Mouse (Mus musculus) midbrain, embryonic 12.5 days (tissue): ENCODE results near the gene Ceacam1. TPM values are rescaled to one million over a fixed set of nuclear protein-coding genes. Genes with fewer than 3 reads are reported as not detected.
"Not testable (repeated sequence)": the region's sequence is repeated elsewhere in the genome, so short reads cannot be mapped to it uniquely, and the experiment has no call there.

Experiments
- ATAC-seq: fragments of 200-750 bp; cut with Nextera tagmentation; 2 replicates; pipeline ENCODE4 v1.8.0; 2017; ENCODE audit warnings: low read depth, moderate TSS enrichment, moderate library complexity; ENCODE audit not compliant: low FRiP score
- H3K27ac ChIP-seq: fragments of 300-500 bp; sonication (generic); replicated peaks from 2 replicates; pipeline ENCODE4 v1.5.1; 2016; ENCODE audit warnings: mild to moderate bottlenecking
- H3K27me3 ChIP-seq: fragments of 300-500 bp; sonication (generic); 2 replicates; pipeline ENCODE4 v1.6.1; 2016; ENCODE audit warnings: mild to moderate bottlenecking
- H3K36me3 ChIP-seq: fragments of 300-500 bp; sonication (generic); 2 replicates; pipeline ENCODE4 v1.6.1; 2016
- H3K4me1 ChIP-seq: fragments of 300-500 bp; sonication (generic); 2 replicates; pipeline ENCODE4 v1.6.1; 2016
- H3K4me2 ChIP-seq: fragments of 300-500 bp; sonication (generic); replicated peaks from 2 replicates; pipeline ENCODE4 v1.6.1; 2016; ENCODE audit warnings: mild to moderate bottlenecking, moderate library complexity
- H3K4me3 ChIP-seq: fragments of 300-500 bp; sonication (generic); 2 replicates; pipeline ENCODE4 v1.5.1; 2016; ENCODE audit warnings: mild to moderate bottlenecking
- H3K9ac ChIP-seq: fragments of 300-500 bp; sonication (generic); replicated peaks from 2 replicates; pipeline ENCODE4 v1.6.1; 2016; ENCODE audit warnings: mild to moderate bottlenecking, moderate library complexity
- H3K9me3 ChIP-seq: fragments of 300-500 bp; sonication (generic); 2 replicates; pipeline ENCODE4 v1.6.1; 2016; ENCODE audit warnings: mild to moderate bottlenecking
- WGBS: fragments of 180-500 bp; shearing (Covaris S2); methylation state at CpG from one replicate; pipeline ENCODE4 v1.1.7; 2016; 5-methylcytosine and 5-hydroxymethylcytosine counted together
- polyA plus RNA-seq: library from polyadenylated mRNA; unstranded; fragments of >200 nt; fragmentation: Nextera tagmentation; extraction: Ambion mirVana; gene quantifications from 2 replicates; pipeline ENCODE4 v1.2.1, GENCODE M21; 2016

Ceacam1 gene
- polyA plus RNA-seq, 1 experiment from 2014 or later: 0.73 TPM

GRCm38 (mm10) chr7:25436226-25436625 is 41.2 kb downstream of the Ceacam1 start:
- no peak overlapping the region for H3K4me2 ChIP-seq

GRCm38 (mm10) chr7:25435546-25435851 is 41.9 kb downstream of the Ceacam1 start:
- no peaks in the 10 kb centered on the region for H3K36me3 ChIP-seq
- peaks cover 10% of the 10 kb centered on the region for H3K4me1 ChIP-seq
- no peak overlapping the region for H3K4me3 ChIP-seq
- H3K27me3 ChIP-seq: no peaks in the 10 kb centered on the region
- WGBS: 77% methylated on average over 2 of the region's 2 CpGs
- no peak overlapping the region for H3K27ac ChIP-seq
- H3K4me2 ChIP-seq: no peak overlapping the region
- ATAC-seq: no peak
- H3K9ac ChIP-seq: no peak overlapping the region
- no peaks in the 10 kb centered on the region for H3K9me3 ChIP-seq

More at GRCm38 (mm10) chr7:25436226-25436625, 41.2 kb downstream of the Ceacam1 start:
- H3K9ac ChIP-seq: no peak overlapping the region
- no peak overlapping the region for H3K4me3 ChIP-seq
- no peak overlapping the region for H3K27ac ChIP-seq
- ATAC-seq: no peak
- no peaks in the 10 kb centered on the region for H3K9me3 ChIP-seq
- 85% methylated on average over 6 of the region's 6 CpGs for WGBS
- H3K36me3 ChIP-seq: no peaks in the 10 kb centered on the region
- H3K4me1 ChIP-seq: peaks cover 10% of the 10 kb centered on the region
- no peaks in the 10 kb centered on the region for H3K27me3 ChIP-seq

- no peak overlapping the region for H3K4me3 ChIP-seq
- WGBS: 87% methylated on average over 10 of the region's 10 CpGs
- no peak for ATAC-seq
- H3K9me3 ChIP-seq: no peaks in the 10 kb centered on the region
- H3K9ac ChIP-seq: no peak overlapping the region
- H3K36me3 ChIP-seq: no peaks in the 10 kb centered on the region
- no peak overlapping the region for H3K4me2 ChIP-seq
- H3K27me3 ChIP-seq: no peaks in the 10 kb centered on the region
- H3K27ac ChIP-seq: no peak overlapping the region
- peaks cover 10% of the 10 kb centered on the region for H3K4me1 ChIP-seq
Observed at GRCm38 (mm10) chr7:25434654-25435545, 42.5 kb downstream of the Ceacam1 start.

GRCm38 (mm10) chr7:25433781-25434560 is 43.4 kb downstream of the Ceacam1 start:
- Histone ChIP-seq H3K27me3 (no peaks in the 10 kb centered on the region), H3K9ac (no peak overlapping the region), H3K4me2 (no peak overlapping the region), H3K4me3 (no peak overlapping the region), H3K4me1 (peaks cover 10% of the 10 kb centered on the region), H3K9me3 (no peaks in the 10 kb centered on the region), H3K36me3 (no peaks in the 10 kb centered on the region), H3K27ac (no peak overlapping the region)
- ATAC-seq: no peak
- WGBS: 93% methylated on average over 9 of the region's 9 CpGs

- Histone ChIP-seq H3K27ac (no peak overlapping the region; the same call in 1 of the 2 replicates), H3K27me3 (no peaks in the 10 kb centered on the region), H3K36me3 (no peaks in the 10 kb centered on the region), H3K9ac (no peak overlapping the region), H3K4me3 (no peak overlapping the region), H3K4me1 (peaks cover 10% of the 10 kb centered on the region), H3K9me3 (no peaks in the 10 kb centered on the region), H3K4me2 (no peak overlapping the region)
- no peak for ATAC-seq
- 22% methylated on average over 5 of the region's 5 CpGs for WGBS
Observed at GRCm38 (mm10) chr7:25433007-25433541, 44.3 kb downstream of the Ceacam1 start.

- no peaks in the 10 kb centered on the region for H3K36me3 ChIP-seq
- no peaks in the 10 kb centered on the region for H3K9me3 ChIP-seq
- 87% methylated on average over 6 of the region's 6 CpGs for WGBS
- peaks cover 10% of the 10 kb centered on the region for H3K4me1 ChIP-seq
- no peak overlapping the region for H3K27ac ChIP-seq
- ATAC-seq: no peak
- no peaks in the 10 kb centered on the region for H3K27me3 ChIP-seq
- H3K4me2 ChIP-seq: no peak overlapping the region
- no peak overlapping the region for H3K9ac ChIP-seq
- no peak overlapping the region for H3K4me3 ChIP-seq
Observed at GRCm38 (mm10) chr7:25432381-25432780, 45.0 kb downstream of the Ceacam1 start.

- no peak overlapping the region for H3K27ac ChIP-seq
- H3K27me3 ChIP-seq: no peaks in the 10 kb centered on the region
- 84% methylated on average over 4 of the region's 4 CpGs for WGBS
- H3K36me3 ChIP-seq: no peaks in the 10 kb centered on the region
- peaks cover 10% of the 10 kb centered on the region for H3K4me1 ChIP-seq
- no peak overlapping the region for H3K4me3 ChIP-seq
- no peak overlapping the region for H3K4me2 ChIP-seq
- ATAC-seq: no peak
- H3K9me3 ChIP-seq: no peaks in the 10 kb centered on the region
- H3K9ac ChIP-seq: no peak overlapping the region
Observed at GRCm38 (mm10) chr7:25429886-25430784, 47.3 kb downstream of the Ceacam1 start.

GRCm38 (mm10) chr7:25428321-25428720 is 49.1 kb downstream of the Ceacam1 start:
- Histone ChIP-seq H3K4me3 (no peak overlapping the region), H3K9ac (no peak overlapping the region), H3K36me3 (no peaks in the 10 kb centered on the region), H3K4me2 (no peak overlapping the region), H3K27me3 (no peaks in the 10 kb centered on the region), H3K9me3 (no peaks in the 10 kb centered on the region), H3K4me1 (peaks cover 6% of the 10 kb centered on the region), H3K27ac (no peak overlapping the region)
- no peak for ATAC-seq
- 99% methylated on average over 3 of the region's 3 CpGs for WGBS

- no peak overlapping the region for H3K9ac ChIP-seq
- 81% methylated on average over 5 of the region's 5 CpGs for WGBS
- no peaks in the 10 kb centered on the region for H3K9me3 ChIP-seq
- ATAC-seq: no peak
- H3K4me2 ChIP-seq: no peak overlapping the region
- H3K4me1 ChIP-seq: no peaks in the 10 kb centered on the region
- no peaks in the 10 kb centered on the region for H3K36me3 ChIP-seq
- H3K27me3 ChIP-seq: peaks cover 9% of the 10 kb centered on the region
- no peak overlapping the region for H3K4me3 ChIP-seq
- no peak overlapping the region for H3K27ac ChIP-seq
Observed at GRCm38 (mm10) chr7:25427144-25427543, 50.3 kb downstream of the Ceacam1 start.

- not testable (repeated sequence) for H3K4me3 ChIP-seq, H3K27ac ChIP-seq, H3K4me1 ChIP-seq, H3K9me3 ChIP-seq, ATAC-seq, H3K4me2 ChIP-seq, H3K36me3 ChIP-seq, H3K9ac ChIP-seq
- 88% methylated on average over 4 of the region's 4 CpGs for WGBS
- peaks cover 15% of the 10 kb centered on the region for H3K27me3 ChIP-seq
Observed at GRCm38 (mm10) chr7:25426380-25426779, 51.0 kb downstream of the Ceacam1 start.

- no peak overlapping the region for H3K4me3 ChIP-seq
- H3K4me1 ChIP-seq: no peaks in the 10 kb centered on the region
- no peaks in the 10 kb centered on the region for H3K36me3 ChIP-seq
- no peak overlapping the region for H3K4me2 ChIP-seq
- no peak overlapping the region for H3K9ac ChIP-seq
- no peaks in the 10 kb centered on the region for H3K9me3 ChIP-seq
- WGBS: 39% methylated on average over 4 of the region's 4 CpGs
- H3K27ac ChIP-seq: no peak overlapping the region
- peak; percentile 54; the same call in 1 of the 2 replicates for ATAC-seq
- H3K27me3 ChIP-seq: peaks cover 15% of the 10 kb centered on the region
Observed at GRCm38 (mm10) chr7:25424429-25424828, 53.0 kb downstream of the Ceacam1 start.
